Mouse (Mus musculus): Measurements from ENCODE around the gene Pigb. TPM values are rescaled to one million over a fixed set of nuclear protein-coding genes. Genes with fewer than 3 reads are reported as not detected.
A peak's percentile ranks its signal among the peaks of the same experiment; 100 is the strongest.

Pigb gene
- total RNA-seq, 4 experiments from 2014 or later = 3.7 to 4.6 (median 4.2) TPM

- DNase-seq (ENCODE audit: low spot score in 2 of 2) = no peak
Observed at GRCm38 (mm10) chr9:72992576-72992975, 47.6 kb downstream of the Pigb start.

GRCm38 (mm10) chr9:72991420-72991819 is 48.8 kb downstream of the Pigb start:
- DNase-seq (ENCODE audit: low spot score in 2 of 2) = no peak

- no peak for DNase-seq (ENCODE audit: low spot score in 2 of 2)
Observed at GRCm38 (mm10) chr9:72988706-72989105, 51.5 kb downstream of the Pigb start.

- DNase-seq (ENCODE audit: low spot score in 2 of 2) = no peak
Observed at GRCm38 (mm10) chr9:72987703-72988102, 52.5 kb downstream of the Pigb start.

GRCm38 (mm10) chr9:72985250-72986220 is 54.6 kb downstream of the Pigb start, which contains the start of the genes Ccpg1os and Ccpg1:
Ccpg1os (minus strand) TSS chr9:72985382.
Ccpg1 (plus strand) TSS chr9:72985429.
- DNase-seq (ENCODE audit: low spot score in 2 of 2) = peak; percentile 95 to 96

GRCm38 (mm10) chr9:72983066-72983465 is 57.1 kb downstream of the Pigb start:
- no peak for DNase-seq (ENCODE audit: low spot score in 2 of 2)

- DNase-seq (ENCODE audit: low spot score in 2 of 2) = no peak
Observed at GRCm38 (mm10) chr9:72975242-72975641, 64.9 kb downstream of the Pigb start.

- DNase-seq (ENCODE audit: low spot score in 2 of 2) = no peak
Observed at GRCm38 (mm10) chr9:72974734-72975133, 65.4 kb downstream of the Pigb start.

- DNase-seq (ENCODE audit: low spot score in 2 of 2) = no peak
Observed at GRCm38 (mm10) chr9:72972984-72973383, 67.2 kb downstream of the Pigb start.

- no peak for DNase-seq (ENCODE audit: low spot score in 2 of 2)
Observed at GRCm38 (mm10) chr9:72972435-72972834, 67.7 kb downstream of the Pigb start.

GRCm38 (mm10) chr9:72969874-72970273 is 70.3 kb downstream of the Pigb start:
- DNase-seq (ENCODE audit: low spot score in 2 of 2) = no peak

GRCm38 (mm10) chr9:72968349-72969061 is 71.7 kb downstream of the Pigb start:
- DNase-seq (ENCODE audit: low spot score in 2 of 2) = no peak

- no peak for DNase-seq (ENCODE audit: low spot score in 2 of 2)
Observed at GRCm38 (mm10) chr9:72961959-72962358, 78.2 kb downstream of the Pigb start.

- DNase-seq (ENCODE audit: low spot score in 2 of 2) = no peak
Observed at GRCm38 (mm10) chr9:72961346-72961745, 78.8 kb downstream of the Pigb start.

- peak; percentile 50 to 63 for DNase-seq (ENCODE audit: low spot score in 2 of 2)
Observed at GRCm38 (mm10) chr9:72958521-72959450, 81.4 kb downstream of the Pigb start, which contains the start of the genes Dyx1c1 and Gm44503. Dyx1c1 (plus strand) TSS chr9:72958785. Gm44503 (plus strand) TSS chr9:72958852.

Small RNA genes within 50 kb of the gene (microRNA-seq; reads per million reads assigned to microRNA genes)
- not detected for gene Gm27353

Other genes with a start within 250 kb of the Pigb start
- gene Prtg, start 233.5 kb downstream of the Pigb start, total RNA-seq (2022) = under 1 TPM; 0.07 to 0.38 (median 0.12) TPM
- gene Pygo1, start 114.7 kb downstream of the Pigb start, total RNA-seq (2022) = 10 to 100 TPM; 11.8 to 15.5 (median 14.5) TPM
- 1 to 10 TPM in 2 of 4 experiments, under 1 TPM in 2; 0.75 to 1.4 (median 1.1) TPM for gene Dyx1c1, start 81.6 kb downstream of the Pigb start, total RNA-seq (2022)
- not detected for gene Gm44503, start 81.5 kb downstream of the Pigb start, total RNA-seq (2022)
- gene Ccpg1os, start 55.0 kb downstream of the Pigb start, total RNA-seq (2022) = 10 to 100 TPM; 11.2 to 15.6 (median 11.9) TPM
- gene Ccpg1, start 54.9 kb downstream of the Pigb start, total RNA-seq (2022) = 100 to 1,000 TPM in 1 of 4 experiments, 10 to 100 TPM in 3; 78.5 to 101 (median 82.0) TPM
- gene Rab27a, start 4.5 kb upstream of the Pigb start, total RNA-seq (2022) = 1 to 10 TPM in 3 of 4 experiments, under 1 TPM in 1; 0.46 to 2.0 (median 1.3) TPM
- not detected for gene Khdc3, start 61.5 kb upstream of the Pigb start, total RNA-seq (2022)
- gene Gm20509, start 62.1 kb upstream of the Pigb start, total RNA-seq (2022) = not detected
- 10 to 100 TPM; 36.7 to 45.4 (median 41.7) TPM for gene Rsl24d1, start 73.0 kb upstream of the Pigb start, total RNA-seq (2022)

Data from gastrocnemius, adult 8-10 months (tissue).